In the genomic region with DNA sequence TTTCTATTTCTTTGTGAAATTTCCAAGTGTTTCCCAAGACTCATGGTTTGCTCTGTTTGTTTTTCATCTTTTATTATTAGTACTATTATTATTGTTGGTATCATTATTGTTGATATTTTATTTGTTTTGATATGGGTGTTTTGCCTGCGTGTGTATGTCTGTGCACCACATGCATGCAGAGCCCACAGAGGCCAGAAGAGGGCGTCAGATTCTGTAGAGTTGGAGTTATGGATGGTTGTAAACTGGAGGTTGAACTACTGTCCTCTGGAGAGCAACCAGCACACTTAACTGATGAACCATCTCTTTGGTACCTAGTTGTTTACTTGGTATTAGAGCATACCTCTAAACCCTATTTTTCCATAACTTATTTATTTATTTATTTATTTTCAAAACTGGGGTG, we compare ENCODE assay signal across 18 mouse cellular contexts. TPM values are rescaled to one million over a fixed set of nuclear protein-coding genes. Genes with fewer than 3 reads are reported as not detected.
DNase-seq lines count a peak whose midpoint lies in the region; ATAC-seq and TF ChIP-seq lines count a peak whose summit lies in the region.
"Had no signal": no experiment of that assay in that cellular context is flagged by ENCODE, and none has a peak within 500 bp of the region (broad histone marks: within the 10 kb centered on the region; RNA-seq: fewer than 3 reads in every experiment).

No protein-coding gene starts in this region.

- no peak overlapping the region for H3K9ac ChIP-seq in heart, postnatal 0 days (replicated peaks; ENCODE audit: low read depth, low read length)
- no peak overlapping the region for H3K9ac ChIP-seq in lung, embryonic 14.5 days
- no peak overlapping the region for H3K9ac ChIP-seq in ES-Bruce4 (ENCODE audit: low read depth, poor library complexity, severe bottlenecking)
- H3K9ac ChIP-seq: forebrain, embryonic 12.5 days; heart, embryonic 12.5 days; stomach, embryonic 15.5 days had no signal

- no peak for TF ChIP-seq EP300 in heart, postnatal 0 days (IDR thresholded peaks at IDR 0.05; ENCODE audit: low read depth)
- TF ChIP-seq EP300 in ES-Bruce4 (IDR thresholded peaks at IDR 0.05; ENCODE audit: insufficient read depth, low read depth, low read length): no peak

- H3K36me3 ChIP-seq in heart, postnatal 0 days (replicated peaks; ENCODE audit: control insufficient read depth, insufficient read depth, low read length): no peaks in the 10 kb centered on the region
- no peaks in the 10 kb centered on the region for H3K36me3 ChIP-seq in lung, embryonic 14.5 days (ENCODE audit: insufficient read depth)
- no peaks in the 10 kb centered on the region for H3K36me3 ChIP-seq in ES-Bruce4 (ENCODE audit: control insufficient read depth, insufficient read depth, low read length, poor library complexity, severe bottlenecking)
- H3K36me3 ChIP-seq: forebrain, embryonic 12.5 days; heart, embryonic 12.5 days; limb, embryonic 10.5 days; stomach, embryonic 15.5 days had no signal

- no peaks in the 10 kb centered on the region for H3K27me3 ChIP-seq in heart, postnatal 0 days (ENCODE audit: control insufficient read depth, insufficient read depth, low read length)
- peaks cover under 1% of the 10 kb centered on the region; the same call in 1 of the 2 replicates for H3K27me3 ChIP-seq in lung, embryonic 14.5 days (ENCODE audit: insufficient read depth, low read length)
- no peaks in the 10 kb centered on the region for H3K27me3 ChIP-seq in ES-Bruce4 (ENCODE audit: control insufficient read depth, insufficient read depth, low read length, poor library complexity, severe bottlenecking)
- H3K27me3 ChIP-seq: stomach, embryonic 15.5 days had no signal

- no peak for TF ChIP-seq POLR2A in ES-Bruce4 (IDR thresholded peaks at IDR 0.05; ENCODE audit: insufficient read depth, low read length)
- no peak for TF ChIP-seq POLR2A in brain, embryonic 14.5 days (IDR thresholded peaks at IDR 0.05; ENCODE audit: borderline replicate concordance, extremely low read depth, insufficient read depth, insufficient read length, poor library complexity, severe bottlenecking)

- DNase-seq in heart, postnatal 0 days (ENCODE audit: low spot score): no peak
- DNase-seq in heart, adult 8-10 months (ENCODE audit: low spot score): no peak
- DNase-seq in lung, embryonic 14.5 days: no peak
- DNase-seq in lung, postnatal 36 days: no peak
- no peak for DNase-seq in brain, embryonic 14.5 days (ENCODE audit: low read depth)
- DNase-seq in urinary bladder, postnatal 14 days (ENCODE audit: low spot score): no peak
- no peak for DNase-seq in heart, postnatal 25 days (ENCODE audit: low spot score)
- DNase-seq: adrenal gland, postnatal 14 days; cerebellum, adult 9-10 months; right cerebral cortex, postnatal 14 days had no signal

- peak; percentile 7; the same call in 1 of the 2 replicates for TF ChIP-seq CTCF in heart, postnatal 0 days (IDR thresholded peaks at IDR 0.05; ENCODE audit: low read depth)
- peak; percentile 27 for TF ChIP-seq CTCF in lung, embryonic 14.5 days (IDR thresholded peaks at IDR 0.05; ENCODE audit: low read depth)
- TF ChIP-seq CTCF in ES-Bruce4 (IDR thresholded peaks at IDR 0.05; ENCODE audit: low read depth, low read length): peak; percentile 58
- peak; percentile 6; the same call in 1 of the 2 replicates for TF ChIP-seq CTCF in brain, embryonic 14.5 days (IDR thresholded peaks at IDR 0.05; ENCODE audit: borderline replicate concordance, extremely low read depth, insufficient read depth, insufficient read length)

- no peak overlapping the region for H3K4me3 ChIP-seq in heart, postnatal 0 days (ENCODE audit: low read depth, low read length)
- H3K4me3 ChIP-seq in lung, embryonic 14.5 days (ENCODE audit: low read depth, low read length): no peak overlapping the region
- no peak overlapping the region for H3K4me3 ChIP-seq in ES-Bruce4 (ENCODE audit: low read depth, low read length)
- H3K4me3 ChIP-seq: forebrain, embryonic 12.5 days; heart, embryonic 12.5 days; left cerebral cortex, adult 2 months; limb, embryonic 10.5 days; stomach, embryonic 15.5 days had no signal

- no peak overlapping the region for H3K4me2 ChIP-seq in heart, postnatal 0 days (ENCODE audit: low read depth, low read length)
- H3K4me2 ChIP-seq in lung, embryonic 14.5 days: no peak overlapping the region
- H3K4me2 ChIP-seq: forebrain, embryonic 12.5 days; heart, embryonic 12.5 days; midbrain, embryonic 11.5 days; stomach, embryonic 15.5 days had no signal

- no peak for ATAC-seq in heart, postnatal 0 days (ENCODE audit: insufficient read depth, low read depth)
- no peak for ATAC-seq in lung, embryonic 14.5 days (ENCODE audit: insufficient read depth)

- H3K4me1 ChIP-seq in heart, postnatal 0 days (ENCODE audit: control insufficient read depth, insufficient read depth): no peaks in the 10 kb centered on the region
- H3K4me1 ChIP-seq in lung, embryonic 14.5 days (ENCODE audit: insufficient read depth): no peaks in the 10 kb centered on the region; the same call in 1 of the 2 replicates
- H3K4me1 ChIP-seq in ES-Bruce4 (ENCODE audit: control insufficient read depth, insufficient read depth, low read length): peaks cover 1% of the 10 kb centered on the region
- H3K4me1 ChIP-seq: limb, embryonic 10.5 days; stomach, embryonic 15.5 days had no signal

- H3K9me3 ChIP-seq in heart, postnatal 0 days (replicated peaks; ENCODE audit: control insufficient read depth, low read length): no peaks in the 10 kb centered on the region
- no peaks in the 10 kb centered on the region for H3K9me3 ChIP-seq in lung, embryonic 14.5 days (ENCODE audit: low read depth, low read length)
- no peaks in the 10 kb centered on the region for H3K9me3 ChIP-seq in ES-Bruce4 (replicated peaks; ENCODE audit: control insufficient read depth, insufficient read depth, low read length, poor library complexity, severe bottlenecking)
- H3K9me3 ChIP-seq: forebrain, embryonic 12.5 days; heart, embryonic 12.5 days; limb, embryonic 10.5 days; stomach, embryonic 15.5 days had no signal

- H3K27ac ChIP-seq in heart, postnatal 0 days (ENCODE audit: low read depth): no peak overlapping the region
- H3K27ac ChIP-seq in lung, embryonic 14.5 days (ENCODE audit: low read depth): no peak overlapping the region
- no peak overlapping the region for H3K27ac ChIP-seq in ES-Bruce4 (ENCODE audit: insufficient read depth, low read length)
- H3K27ac ChIP-seq: forebrain, embryonic 12.5 days; left cerebral cortex, adult 2 months; limb, embryonic 10.5 days; macrophage; stomach, embryonic 15.5 days had no signal

- intact Hi-C loops in heart, postnatal 25 days (cut with DNase I): no loop called here

- 57% methylated on average over 2 of the region's 2 CpGs for WGBS in heart, postnatal 0 days
- 48% methylated on average over 2 of the region's 2 CpGs for WGBS in lung, embryonic 14.5 days

RNA-seq across cellular contexts. Expression of a gene that starts 13.8 kb away (rescaled TPM):
- total RNA-seq in heart, postnatal 0 days (2014; rRNA removed; ENCODE audit: low replicate concordance): 0.57 and 2.9 TPM in 2 replicates
- 3.1 and 3.2 TPM in 2 replicates for polyA plus RNA-seq in heart, postnatal 0 days (2015; fragmentation: Nextera tagmentation; extraction: Ambion mirVana)
- total RNA-seq in heart, adult 8-10 months (2022): 1 to 10 TPM; 1.3 to 1.8 (median 1.8) TPM
- polyA plus RNA-seq in lung, embryonic 14.5 days (2014; fragmentation: Nextera tagmentation; extraction: Ambion mirVana): 7.6 and 8.1 TPM in 2 replicates
- 9.2 and 10.0 TPM in 2 replicates for polyA plus RNA-seq in ES-Bruce4 (2011; ENCODE audit: insufficient read depth, insufficient read length, low read depth, missing spikeins)
- 4.9 and 6.6 TPM in 2 replicates for polyA plus RNA-seq in brain, embryonic 14.5 days (2012; rRNA removed)
- total RNA-seq in heart, postnatal 25 days (2021): 1 to 10 TPM; 1.1 to 1.3 TPM

Comparison
In these comparisons a context has a peak if more than half of its experiments do, and no peak if none do; other contexts are left out.
1. CTCF ChIP-seq: peak in every context shown above with its lines; median percentile 58 in ES-Bruce4; 27 in lung, embryonic 14.5 days; 7 in heart, postnatal 0 days; 6 in brain, embryonic 14.5 days.